Mouse (Mus musculus) testis, postnatal 14 days (tissue): ENCODE results near the gene Cntrl.

Experiments
- DNase-seq: peaks from one replicate; pipeline ENCODE4 v3.0.0; 2021; ENCODE audit warnings: low spot score

Gene Cntrl

GRCm38 (mm10) chr2:35131491-35131890 is 22.2 kb downstream of the Cntrl start:
- DNase-seq = no peak

DNA sequence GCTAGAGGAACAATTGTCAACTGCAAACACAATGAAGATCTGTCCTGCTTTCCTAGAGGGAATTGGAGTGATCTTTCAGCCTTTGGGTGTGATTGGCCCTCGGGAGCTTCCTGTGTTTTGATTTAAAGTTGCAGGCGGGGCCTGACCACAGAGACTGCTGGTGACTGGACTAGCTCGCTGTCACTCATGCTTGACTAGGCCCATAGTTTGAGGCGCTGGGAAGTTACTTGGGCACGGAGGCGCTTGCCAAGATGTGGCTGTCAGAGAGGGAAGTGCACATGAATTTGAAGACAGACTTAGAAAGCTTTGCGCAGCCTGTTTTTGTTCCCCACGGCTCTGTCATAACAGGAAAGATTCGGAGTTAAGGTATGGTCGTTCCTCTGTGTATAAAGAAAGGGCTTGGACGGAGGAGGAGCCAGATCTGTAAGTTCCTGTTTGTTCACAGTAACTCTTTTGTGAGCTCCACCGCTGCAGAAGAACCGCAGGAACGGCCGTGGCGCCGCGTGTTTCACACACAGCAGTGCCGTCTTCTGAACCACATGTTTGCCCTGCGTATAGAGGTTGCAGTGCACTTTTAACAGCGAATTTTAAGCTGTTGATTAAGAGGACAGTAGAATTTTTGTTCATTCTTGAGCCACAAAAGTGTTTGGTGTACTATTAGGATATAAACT is 22.8 kb downstream of the Cntrl start:
- peak; percentile 87 for DNase-seq

- DNase-seq = no peak
Observed at GRCm38 (mm10) chr2:35132662-35133055, 23.4 kb downstream of the Cntrl start.

- DNase-seq = no peak
Observed at GRCm38 (mm10) chr2:35133891-35134290, 24.6 kb downstream of the Cntrl start.

- DNase-seq = no peak
Observed at GRCm38 (mm10) chr2:35138576-35138975, 29.3 kb downstream of the Cntrl start.

DNA sequence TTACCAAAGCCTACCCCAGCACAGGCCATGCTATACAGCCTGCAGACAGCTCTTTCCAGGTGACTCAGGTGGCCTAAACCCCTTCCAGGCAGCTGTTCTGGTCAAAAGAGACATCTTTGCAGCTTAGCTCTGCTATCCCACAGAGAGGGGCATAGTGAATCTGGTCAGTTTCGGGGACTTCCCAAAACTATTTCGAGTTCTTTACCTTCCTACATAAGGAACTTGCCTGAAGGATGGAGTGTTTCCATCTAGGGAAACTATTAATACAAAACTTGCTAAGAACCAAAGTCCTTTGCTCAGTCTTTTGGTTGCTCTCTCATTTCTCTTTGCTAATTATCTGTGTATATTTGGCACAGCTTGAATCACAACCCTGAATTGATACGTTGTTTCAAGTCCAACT is 32.4 kb downstream of the Cntrl start:
- DNase-seq = no peak

GRCm38 (mm10) chr2:35148806-35149205 is 39.5 kb downstream of the Cntrl start:
- DNase-seq = no peak

DNA sequence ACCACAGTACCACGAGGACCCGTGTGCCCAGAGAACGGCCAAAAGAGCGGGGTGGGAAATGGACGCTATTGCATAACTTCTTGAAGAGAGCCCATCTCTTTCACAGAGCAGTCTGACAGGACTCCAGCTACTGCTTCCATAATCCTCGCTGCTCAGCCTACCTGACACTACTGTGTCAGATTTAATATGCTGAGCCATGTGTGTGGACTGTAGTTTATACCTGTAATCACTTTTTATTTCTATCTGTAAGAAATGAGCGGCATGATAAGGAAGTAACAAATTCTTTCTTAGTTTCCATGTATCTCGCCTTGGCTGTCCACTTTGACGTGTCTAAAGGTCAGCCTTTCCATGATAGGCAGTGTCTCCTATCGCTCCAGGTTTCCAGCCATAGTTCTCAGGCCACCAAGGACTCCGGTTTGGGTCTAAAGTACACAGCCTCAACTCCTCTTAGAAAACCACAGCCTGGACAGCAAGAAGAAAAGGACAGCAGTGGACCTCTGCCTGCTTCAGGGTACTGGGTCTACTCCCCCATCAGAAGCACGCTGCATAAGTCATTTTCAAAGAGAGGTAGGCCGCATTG is 42.1 kb downstream of the Cntrl start:
- no peak for DNase-seq

DNA sequence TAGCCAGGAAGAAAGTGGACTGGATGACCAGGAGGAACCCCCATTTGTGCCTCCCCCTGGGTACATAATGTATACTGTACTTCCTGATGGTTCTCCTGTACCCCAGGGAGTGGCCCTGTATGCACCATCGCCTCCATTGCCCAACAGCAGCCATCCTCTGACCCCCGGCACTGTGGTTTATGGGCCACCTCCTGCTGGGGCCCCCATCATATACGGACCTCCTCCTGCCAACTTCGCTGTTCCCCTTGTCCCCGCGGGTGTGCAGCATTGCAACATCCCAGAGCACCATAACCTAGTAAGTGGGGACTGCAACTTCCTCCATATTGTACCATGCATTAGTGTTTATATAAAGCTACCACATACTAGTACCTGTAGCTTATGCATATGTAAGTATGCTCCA is 43.9 kb downstream of the Cntrl start:
- no peak for DNase-seq

DNA sequence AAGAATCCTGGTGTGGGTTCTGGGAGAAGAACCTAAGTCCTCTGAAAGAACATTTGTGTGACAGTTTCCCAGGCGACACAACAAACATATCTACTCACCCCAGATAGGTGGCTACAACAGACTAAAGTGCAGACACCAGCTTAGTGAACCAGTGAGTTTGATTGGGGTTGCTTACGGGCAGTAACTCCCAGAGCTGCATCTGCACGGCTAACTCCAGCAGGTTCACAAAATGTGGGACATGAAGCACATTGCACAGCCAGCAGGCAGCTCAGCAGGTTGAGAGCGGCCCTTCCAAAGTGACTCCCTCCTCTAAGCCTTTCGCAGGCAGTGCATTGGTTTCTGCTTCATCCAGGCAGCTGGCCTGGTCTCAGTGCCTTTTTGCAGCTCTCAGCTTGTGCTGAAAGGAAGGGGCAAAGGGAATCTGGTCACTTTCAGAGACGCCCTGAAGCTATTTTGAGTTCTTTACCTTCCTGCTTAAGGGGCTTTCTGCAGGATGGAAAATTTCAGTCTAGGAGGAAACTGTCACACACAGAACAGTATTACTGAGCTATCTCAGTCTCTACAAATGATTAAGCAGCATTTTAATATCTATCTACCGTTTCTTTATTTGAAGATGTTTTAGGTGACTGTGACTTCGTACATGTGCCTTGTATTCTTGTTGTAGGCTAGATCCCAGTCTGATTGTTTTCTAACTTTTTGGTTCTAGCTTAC is 44.7 kb downstream of the Cntrl start:
- no peak for DNase-seq

- no peak for DNase-seq
Observed at GRCm38 (mm10) chr2:35156985-35157384, 47.7 kb downstream of the Cntrl start.

GRCm38 (mm10) chr2:35157836-35158235 is 48.5 kb downstream of the Cntrl start:
- DNase-seq = no peak

- DNase-seq = no peak
Observed at GRCm38 (mm10) chr2:35158358-35158757, 49.1 kb downstream of the Cntrl start.

- DNase-seq = no peak
Observed at GRCm38 (mm10) chr2:35160206-35160605, 50.9 kb downstream of the Cntrl start.

DNA sequence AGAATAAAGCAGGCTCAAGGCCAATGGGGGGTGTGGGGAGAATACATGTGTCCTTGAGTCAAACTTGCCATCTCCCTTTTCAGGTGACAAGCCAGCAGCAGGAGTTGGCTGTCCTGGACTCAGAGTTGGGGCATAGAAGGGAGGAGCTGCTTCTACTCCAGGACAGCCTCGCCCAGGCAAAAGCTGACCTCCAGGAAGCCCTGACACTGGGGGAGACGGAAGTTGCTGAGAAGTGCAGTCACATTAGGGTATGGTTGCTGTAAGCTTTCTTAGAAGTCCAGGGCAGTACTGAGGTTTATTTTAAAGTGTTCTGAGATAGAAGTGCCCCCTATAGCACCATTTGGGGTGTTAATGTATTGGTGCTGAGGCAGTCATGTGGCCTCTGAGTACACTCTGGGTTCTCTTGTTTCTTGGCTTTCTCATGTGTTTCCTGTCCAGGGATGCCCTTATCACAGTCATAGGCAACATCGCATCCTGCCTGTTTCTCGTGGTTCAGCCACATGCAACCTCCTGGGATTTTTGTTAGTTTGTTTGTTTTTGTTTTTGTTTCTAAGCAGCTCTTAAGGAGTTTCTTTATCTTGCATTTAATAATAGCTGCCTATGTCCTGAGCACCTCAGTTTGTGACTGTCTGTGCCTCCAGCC is 52.7 kb downstream of the Cntrl start:
- DNase-seq = no peak

DNA sequence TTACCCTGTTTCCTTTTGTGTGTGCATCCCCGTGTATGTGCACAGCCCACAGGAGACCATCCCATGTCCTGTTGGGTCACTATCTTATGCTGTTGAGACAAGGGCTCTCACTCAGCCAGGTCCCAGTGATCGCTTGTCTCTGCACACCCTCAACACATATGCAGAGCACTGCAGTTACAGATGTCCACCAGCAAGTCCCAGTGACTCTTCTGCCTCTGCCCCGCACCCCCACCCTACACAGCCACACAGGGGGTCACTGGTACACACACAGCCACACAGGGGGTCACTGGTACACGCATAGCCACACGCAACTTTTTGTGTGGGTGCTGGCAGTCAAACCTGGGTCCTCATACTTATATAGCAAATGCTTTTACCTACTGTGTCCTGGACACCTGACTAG is 54.1 kb downstream of the Cntrl start:
- no peak for DNase-seq

GRCm38 (mm10) chr2:35165416-35165815 is 56.1 kb downstream of the Cntrl start:
- DNase-seq = no peak

GRCm38 (mm10) chr2:35166816-35167215 is 57.5 kb downstream of the Cntrl start:
- no peak for DNase-seq

GRCm38 (mm10) chr2:35169452-35169851 is 60.2 kb downstream of the Cntrl start:
- DNase-seq = no peak

DNA sequence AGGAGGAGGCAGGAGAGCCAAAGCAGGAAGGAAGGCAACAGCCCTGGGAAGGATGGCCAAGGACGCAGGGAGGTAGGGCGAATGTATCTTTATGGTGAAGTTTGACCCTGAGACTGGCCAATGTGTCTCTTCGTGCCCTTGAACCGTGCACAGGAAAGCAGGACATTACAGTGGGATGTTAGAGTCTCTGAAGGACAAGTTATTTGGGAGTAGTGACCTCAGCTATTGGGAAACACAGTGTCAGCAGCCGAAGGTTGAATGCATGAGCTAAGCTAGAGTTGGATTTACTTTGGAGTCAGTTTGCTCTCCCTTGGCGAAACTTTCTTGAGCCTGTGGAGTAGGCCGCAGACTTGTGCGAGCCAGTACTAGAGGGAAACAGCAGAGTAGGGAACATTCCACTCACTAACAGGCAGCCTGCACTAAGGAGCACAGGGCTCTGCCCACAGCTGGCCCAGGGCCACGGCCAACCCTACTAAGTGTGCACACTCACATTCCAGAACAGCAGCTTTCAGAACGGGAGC is 62.1 kb downstream of the Cntrl start:
- DNase-seq = peak; percentile 69

- DNase-seq = no peak
Observed at GRCm38 (mm10) chr2:35172246-35172645, 63.0 kb downstream of the Cntrl start.

DNA sequence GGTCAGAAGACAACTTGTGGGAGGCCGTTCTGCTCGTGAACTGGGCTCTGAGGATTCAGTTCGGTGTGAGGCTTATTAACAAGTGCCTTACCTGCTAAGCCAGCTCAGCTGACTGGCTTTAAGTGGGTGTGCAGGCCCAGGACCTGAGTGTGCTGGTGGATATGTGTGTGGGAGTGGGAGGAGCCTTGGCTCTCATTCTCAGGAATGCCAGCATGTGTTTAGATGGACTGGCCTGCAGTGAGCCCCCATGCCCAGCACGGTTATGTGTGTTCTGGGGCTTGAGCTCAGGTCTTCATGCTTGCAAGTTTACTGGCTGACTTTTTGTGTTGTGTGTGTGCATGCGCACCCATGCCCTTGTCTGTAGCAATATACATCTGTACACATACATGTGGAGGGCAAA is 64.4 kb downstream of the Cntrl start:
- DNase-seq = no peak

DNA sequence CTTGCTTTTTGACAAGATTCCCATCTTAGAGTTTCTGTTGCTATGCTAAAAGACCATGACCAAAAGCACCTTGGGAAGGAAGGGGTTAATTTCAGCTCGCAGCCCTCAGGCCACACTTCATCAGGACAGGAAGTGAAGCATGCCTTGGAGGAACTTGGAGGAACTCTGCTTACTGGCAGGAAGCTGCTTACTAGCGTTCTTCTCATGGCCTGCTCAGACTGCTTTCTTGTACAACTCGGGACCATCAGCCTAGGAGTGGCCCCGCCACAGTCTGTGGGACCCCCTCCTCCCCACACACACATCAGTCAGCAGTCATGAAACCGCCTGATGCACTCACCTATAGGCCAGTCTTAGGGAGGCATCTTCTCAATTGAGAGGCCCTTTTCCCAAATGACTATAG is 64.8 kb downstream of the Cntrl start:
- DNase-seq = no peak
